Mouse (Mus musculus) WW6 (cell line): Measurements from ENCODE around the gene Oprd1.

Experiments
- DNase-seq: peaks from one replicate; pipeline ENCODE4 v3.0.0-alpha.2; 2013; ENCODE audit warnings: low read depth, low spot score

The Oprd1 gene

DNA sequence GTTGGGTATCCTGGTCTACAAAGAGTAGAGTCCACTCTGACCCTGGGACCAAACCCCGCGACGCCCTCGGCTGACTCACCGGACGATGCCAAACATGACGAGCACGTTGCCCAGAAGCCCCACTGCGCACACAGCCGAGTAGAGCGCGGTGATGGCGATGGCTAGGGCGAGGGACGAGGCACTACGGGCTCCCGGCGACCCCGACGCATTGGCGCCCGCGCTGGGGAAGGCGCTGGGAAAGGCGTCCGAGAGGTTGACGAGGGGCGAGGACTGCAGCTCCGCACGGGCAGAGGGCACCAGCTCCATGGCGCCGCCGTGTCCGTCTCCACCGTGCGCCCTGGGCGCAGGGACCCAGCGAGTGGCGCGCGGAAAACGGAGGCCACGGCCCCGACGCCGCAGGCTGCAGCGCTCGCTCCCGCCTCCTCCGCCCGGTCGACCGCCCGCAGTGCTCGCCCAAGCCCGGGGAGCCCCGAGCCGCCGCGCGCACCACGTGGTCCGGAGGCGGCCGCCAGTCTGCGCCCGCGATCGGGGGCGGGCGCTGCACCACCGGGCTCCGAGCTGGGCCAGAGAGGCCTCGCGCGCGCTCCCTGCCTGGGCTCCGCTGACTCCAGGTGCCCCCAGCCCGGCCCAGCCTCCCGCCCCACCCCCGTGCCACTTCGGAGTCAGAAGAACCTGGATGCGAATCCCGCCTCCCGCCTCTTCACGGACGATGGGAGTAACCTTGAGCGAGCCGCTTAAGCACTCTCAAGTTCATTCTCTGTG lies at the start of gene Oprd1:
Oprd1 (minus strand) TSS at position 407 of the 762 bp plus-strand sequence.
- DNase-seq: no peak

DNA sequence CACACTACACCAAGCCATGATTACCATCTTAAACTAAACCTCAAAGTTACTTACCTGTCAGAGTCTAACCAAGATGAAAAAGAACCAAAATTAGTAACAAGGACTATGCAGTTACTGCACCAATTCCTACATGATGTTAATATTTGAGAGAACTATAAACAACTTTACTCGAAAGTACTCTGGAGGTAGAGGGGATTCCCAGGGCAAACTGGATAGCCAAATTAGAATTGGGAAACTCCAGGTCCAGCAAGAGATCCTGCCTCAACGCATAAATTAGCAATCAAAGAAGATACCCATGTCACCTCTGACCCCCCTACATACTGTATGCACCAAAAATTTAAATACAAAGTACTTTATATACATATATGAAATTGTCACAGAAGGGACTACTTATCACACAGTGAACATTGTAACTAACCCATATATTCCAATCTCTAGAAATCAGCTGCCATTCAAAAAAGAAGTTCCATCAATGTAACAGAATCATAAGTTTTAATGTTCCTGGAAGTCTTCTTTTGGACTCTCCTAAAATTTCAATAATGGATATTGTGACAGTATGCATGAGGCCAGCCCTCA lies 43.6 kb upstream of the Oprd1 start:
- no peak for DNase-seq

DNA sequence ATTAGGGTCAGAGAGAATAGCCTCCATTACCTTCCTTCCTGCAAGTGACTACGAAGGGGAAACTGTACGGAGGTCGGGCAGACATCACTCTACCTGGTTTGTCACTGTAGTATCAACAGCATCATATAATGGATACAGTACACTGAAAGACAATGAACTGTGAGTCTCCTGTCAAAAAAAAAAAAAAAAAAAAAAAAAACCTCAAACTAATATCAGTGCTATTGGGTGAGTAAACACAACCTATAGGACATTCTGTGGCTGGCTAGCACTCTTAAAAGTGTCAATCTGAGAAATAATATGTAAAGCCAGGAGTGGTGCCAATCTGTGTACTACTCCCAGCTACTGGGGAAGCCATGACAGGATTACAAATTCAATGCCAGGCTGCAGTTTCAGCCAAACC lies 38.9 kb upstream of the Oprd1 start:
- DNase-seq: no peak

DNA sequence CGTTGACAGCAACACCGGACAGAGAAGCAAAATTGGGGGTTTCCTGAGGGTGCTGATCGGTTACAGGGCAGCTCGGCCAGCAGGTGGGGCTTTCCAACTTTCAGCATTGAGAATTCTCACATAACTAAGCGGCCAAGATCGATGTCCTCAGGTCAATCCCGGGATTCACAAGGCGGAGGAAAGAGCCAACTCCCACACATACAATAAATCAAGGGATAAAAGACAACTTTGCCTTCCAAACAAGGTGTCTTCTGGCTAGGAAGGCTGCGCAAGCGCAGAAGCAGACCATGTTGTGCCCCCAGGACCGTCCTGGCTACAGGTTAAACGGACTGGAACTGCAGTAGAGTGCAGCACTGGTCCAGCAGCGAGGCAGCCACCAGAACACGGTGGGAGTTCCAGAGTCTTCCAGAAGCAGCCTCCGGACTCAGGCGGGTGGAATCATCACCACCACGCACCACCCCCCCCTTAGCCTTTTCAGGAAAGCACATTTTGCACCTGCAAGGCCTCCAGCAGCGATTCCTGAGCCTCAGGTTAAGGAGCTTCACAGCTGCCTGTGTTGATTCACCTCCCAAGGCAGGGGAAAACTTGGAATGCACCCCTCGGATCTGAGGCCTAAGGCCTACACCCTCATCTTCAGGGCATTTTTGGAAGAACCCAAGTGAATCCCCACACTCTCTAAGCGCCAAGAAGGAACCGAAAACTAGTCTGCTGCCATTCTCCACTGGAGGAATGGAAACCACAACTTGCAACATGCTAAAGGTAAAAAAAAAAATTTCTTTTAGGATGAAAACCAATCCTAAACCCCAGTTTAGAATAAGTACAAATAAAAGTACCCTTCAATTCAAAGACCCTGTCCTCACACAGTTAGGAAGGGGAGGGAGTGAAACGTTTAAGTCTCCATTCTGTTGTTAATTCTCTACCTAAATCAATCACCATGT lies 37.7 kb upstream of the Oprd1 start:
- no peak for DNase-seq

DNA sequence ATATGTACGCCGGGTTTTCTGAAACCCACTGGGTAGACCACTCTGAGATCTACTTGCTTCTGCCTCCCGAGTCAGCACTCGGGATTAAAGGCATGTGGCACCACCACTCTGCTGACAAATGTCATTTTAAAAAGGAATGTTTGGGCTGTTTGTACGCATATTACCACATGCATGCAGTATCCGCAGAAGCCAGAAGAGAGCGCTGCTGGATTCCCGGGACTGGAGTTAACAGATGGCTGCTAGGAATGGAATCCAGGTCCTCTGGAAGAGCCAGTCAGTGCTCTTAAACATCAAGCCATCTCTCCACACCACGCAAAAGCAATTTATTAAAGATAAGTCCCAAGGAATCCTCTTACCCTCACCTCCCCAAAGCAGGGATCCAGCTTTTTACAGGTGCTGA lies 36.4 kb upstream of the Oprd1 start:
- no peak for DNase-seq

DNA sequence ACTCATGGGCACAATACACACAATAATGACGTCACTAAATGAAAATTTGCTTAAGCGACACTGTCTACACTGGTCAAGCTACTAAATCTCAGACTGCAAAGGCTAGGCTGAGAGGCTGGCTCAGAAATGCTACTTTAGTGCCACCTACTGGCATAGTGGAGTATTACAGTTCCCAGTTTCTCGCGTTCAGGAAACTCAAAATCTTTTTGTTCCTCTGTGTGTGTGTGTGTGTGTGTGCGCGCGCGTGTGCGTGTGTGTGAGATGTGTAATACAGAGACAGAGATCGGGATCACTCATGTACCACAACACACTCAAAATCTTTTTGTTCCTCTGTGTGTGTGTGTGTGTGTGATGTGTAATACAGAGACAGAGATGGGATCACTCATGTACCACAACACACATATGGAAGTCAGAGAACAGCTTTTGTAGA lies 34.4 kb upstream of the Oprd1 start:
- DNase-seq: no peak

DNA sequence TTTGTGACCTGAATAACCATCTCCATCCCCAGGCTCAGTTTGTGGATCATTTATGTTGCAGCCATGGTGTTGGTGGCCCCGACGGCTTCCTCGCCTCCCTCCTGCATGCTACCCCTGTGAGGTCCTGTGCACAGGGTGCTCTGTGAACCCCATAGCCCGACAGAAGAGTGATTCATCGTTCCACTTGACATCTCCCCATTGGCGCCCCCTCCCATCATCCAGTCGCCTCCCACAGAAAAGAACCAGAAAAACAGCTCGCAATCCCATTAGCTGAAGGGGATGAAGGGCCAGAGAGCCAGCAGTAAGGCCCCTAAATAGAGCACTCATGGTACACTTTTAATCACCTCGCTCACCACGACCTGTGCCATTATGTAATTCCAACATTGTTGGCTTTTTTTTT lies 32.2 kb upstream of the Oprd1 start:
- DNase-seq: no peak

DNA sequence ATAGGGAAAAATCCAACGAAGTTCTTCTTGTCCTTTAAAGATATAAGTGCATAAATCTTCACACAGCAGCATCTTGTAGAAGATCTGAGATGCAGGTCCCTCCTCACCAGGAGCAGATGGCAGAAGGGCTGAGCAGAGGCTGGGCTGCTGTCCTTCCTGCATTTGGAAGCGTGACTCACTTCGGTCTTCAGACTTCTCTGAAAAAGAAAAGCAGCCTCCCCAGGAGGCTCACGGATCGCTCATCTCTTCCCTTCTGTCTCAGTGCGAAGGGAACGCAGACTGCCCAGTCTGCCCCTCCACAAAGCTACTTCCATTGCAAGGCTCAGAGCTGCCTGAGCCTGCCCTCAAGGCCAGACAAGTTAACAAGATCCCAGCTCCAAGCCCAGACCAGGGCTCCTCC lies 26.6 kb upstream of the Oprd1 start:
- DNase-seq: no peak

DNA sequence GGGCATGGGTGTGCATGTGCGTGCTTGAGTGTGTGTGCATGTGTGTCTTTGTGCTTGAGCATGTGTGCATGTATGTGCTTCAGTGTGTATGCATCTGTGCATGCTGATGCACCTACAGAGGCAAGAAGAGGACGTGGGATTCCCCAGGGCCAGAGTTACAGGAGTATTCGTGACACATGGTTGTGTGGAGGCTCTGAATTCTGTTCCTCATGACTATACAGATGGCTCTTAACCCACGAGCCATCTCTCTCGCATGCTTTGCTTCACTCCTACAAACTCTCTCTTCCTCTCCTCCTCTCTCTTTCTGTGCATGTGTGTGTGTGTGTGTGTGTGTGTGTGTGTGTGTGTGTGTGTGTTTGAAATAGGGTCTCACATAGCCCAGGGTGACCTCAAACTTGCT lies 25.5 kb upstream of the Oprd1 start:
- DNase-seq: no peak

DNA sequence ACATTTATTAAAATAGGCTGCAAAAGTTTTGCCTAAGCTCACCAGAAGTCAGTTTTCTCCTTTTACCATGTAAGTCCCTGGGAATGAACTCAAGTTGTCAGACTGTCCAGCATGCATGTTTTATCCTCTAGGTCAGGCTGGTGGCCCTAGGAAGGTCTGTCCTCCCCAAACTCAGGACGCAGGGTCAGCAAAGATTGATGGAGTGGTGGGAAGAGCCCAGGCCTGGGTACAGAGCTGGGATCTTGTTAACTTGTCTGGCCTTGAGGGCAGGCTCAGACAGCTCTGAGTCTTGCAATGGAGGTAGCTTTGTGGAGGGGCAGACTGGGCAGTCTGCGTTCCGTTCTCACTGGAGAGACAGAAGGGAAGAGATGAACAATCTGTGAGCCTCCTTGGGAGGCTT lies 25.0 kb upstream of the Oprd1 start:
- DNase-seq: no peak

DNA sequence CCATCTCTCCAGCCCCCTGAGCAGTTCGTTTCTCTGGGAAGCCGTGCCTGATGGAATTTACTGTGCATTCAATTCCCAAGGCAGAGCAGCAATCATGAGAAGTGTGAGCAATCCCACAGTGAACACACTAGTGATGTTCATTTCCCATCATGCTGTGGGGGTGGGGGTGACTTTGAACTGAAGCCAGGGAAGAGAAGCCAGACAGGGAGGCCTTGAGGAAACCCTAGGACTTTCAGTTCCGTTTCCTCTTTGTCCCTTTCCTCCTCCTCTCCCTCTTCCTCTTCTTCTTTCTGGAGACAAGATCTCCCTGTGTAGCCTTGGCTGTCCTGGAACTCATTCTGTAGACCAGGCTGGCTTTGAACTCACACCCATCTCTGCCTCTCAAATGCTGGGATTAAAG lies 23.1 kb upstream of the Oprd1 start:
- DNase-seq: no peak

DNA sequence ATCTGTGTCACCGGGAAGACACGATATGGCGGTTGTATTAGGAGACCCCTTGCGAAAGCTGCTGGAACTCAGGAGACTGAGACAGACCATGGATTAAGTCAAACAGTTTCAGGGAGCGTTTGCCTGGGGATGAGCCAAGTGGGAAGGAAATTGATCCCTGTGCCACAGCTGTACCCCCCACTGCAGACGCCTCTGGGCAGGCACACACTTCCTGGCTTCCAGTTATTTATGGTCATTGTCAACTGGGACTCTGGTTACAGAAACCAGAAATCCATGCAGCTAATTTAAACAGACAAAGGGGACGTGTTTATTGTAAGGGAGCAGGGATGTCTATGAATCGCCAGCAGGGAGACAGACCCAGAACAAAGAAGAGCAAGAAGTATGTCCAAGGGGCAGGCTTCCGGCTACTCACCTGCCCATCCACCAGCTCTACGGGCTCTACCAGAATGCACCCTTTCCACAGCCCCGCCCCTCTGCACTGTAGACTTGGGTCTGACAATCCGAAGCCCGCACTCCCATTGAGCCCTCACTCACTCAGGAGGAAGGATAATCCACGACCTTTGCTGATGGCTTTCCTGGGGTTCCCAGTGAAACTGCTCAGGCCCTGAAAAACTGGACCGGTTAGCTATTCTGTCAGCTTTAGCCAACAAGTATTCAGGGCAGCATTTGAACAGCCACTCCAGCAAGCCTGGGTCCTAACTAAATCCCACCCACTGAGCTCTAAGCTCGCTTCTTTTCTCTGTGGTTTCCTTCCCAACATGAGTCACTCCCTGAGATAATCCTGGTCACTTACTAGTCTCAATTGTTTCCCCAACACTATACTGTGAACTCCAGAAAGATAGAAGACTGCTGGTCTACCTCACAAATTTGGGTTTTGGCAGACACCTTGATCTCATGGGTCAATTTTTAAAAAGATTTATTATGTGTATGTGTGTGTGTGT lies 22.3 kb upstream of the Oprd1 start:
- DNase-seq: no peak

DNA sequence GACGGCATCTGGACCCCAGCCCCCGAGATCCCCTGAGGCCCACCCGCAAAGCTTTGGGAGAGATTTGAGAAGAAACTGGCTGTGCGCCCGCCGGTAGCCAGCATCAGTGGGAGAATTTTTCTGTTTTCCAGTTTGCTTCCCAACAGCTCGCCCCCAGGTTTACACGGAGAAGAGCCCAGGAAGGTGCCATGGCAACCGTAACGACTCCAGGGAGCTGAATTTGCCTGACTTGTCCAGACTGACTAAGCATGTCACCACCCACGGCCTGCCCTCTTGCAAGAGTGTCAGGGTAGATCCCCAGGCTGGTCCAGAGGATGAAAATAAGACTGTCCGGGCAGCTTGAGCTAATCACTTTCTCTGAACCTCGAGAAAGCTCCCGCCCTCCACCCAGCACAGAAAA lies 21.4 kb upstream of the Oprd1 start:
- DNase-seq: no peak

DNA sequence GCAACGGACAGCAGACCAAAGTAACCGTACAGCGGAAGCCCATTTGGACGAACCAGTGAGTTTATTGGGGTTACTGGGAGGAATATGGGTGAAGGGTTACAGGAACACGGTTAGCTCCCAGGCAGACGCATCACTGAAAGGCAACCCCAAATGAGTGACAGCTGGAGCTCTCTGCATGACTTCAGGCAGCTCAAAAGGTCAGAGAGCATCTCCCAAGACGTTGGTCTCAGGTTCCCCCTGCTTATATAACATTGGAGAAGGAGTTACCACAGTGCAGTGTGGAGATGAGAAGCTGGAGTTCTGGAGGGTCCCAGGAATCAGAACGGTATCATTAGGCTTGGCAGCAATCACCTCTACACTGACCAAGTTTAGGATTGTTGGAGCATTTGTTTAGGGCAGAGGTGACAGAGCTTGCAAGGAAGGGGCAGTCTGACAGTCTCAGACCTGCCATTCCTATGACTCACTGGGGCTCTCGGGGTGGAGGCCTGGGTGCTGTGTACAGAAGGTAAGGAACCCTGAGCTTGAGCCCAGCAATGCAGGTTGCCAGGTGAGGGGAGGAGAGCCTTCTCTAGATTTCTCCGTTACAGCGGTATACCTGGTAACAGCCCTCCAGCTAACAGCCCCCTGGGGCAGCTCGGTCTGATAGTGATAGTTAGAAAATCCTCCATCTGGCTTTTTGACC lies 12.8 kb upstream of the Oprd1 start:
- no peak for DNase-seq

DNA sequence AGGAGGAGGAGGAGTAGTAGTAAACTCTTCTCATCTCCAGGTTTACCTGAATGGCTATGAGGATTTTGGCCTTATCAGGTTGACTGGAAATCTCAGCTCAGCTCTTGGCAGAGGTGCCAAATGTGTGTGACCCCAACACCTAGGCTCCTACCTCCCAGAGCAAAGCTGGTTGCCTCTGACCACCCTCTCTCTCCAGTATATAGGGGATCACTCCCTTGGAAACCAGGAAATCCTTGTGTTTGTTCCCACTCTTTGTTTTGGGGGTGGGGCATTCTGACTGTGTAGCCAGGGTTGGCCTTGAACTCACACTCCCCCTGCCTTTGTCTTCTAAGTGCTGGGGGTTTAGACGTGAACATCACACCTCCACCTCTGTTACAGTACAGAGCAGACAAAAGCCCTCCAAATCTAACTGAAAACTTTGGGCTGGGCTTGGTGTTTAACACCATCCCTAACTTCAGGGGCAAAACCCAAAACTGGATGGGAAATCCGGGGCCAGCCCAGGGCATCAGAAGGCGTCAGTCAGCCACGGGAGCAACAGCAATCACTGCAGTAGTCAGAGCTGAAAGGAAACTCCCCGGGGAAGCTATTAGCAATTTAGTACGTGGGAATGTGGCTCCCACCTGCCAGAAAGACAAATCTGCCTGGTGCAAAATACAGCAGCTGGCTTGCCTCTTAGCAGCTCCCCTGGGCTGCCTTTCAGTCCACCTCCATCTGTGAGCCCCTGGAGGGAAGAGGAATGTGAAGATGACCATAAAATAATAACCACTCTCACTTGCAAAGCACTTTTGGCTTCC lies 10.8 kb upstream of the Oprd1 start:
- no peak for DNase-seq

DNA sequence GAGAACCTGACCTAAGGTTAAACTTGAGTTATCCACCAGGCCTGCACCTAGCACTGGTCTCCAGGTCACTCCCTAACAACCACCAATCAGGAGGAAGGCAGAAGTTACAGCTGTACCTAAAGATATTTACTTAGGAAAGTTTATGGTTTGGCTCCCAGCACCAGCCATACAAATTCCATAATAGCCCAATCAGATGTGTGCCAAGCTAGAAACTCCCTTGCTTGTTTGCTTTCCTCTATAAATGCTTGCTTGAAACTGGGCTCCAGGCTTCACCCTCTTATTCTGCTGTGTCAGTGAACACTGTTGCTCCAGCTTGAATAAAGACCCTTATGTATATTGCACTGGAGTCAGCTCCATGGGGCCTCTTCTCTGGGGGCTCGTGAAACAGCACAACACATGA lies 7.4 kb upstream of the Oprd1 start:
- DNase-seq: no peak

DNA sequence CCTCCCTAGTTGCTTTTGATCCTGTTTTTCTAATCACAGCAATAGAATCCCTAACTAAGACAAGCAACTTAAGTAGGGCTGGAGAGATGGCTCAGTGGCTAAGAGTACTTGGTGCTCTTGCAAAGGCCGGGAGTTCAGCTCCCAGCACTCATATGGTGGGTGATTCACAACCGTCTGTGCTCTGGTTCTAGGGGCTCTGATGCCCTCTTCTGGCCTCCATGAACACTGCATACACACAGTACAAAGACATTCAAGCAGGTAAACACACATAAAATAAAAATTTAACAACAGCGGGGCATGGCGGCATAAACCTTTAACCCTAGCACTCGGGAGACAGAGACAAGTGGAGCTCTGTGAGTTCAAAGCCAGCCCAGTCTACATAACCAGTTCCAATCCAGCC lies 1.9 kb upstream of the Oprd1 start:
- no peak for DNase-seq

DNA sequence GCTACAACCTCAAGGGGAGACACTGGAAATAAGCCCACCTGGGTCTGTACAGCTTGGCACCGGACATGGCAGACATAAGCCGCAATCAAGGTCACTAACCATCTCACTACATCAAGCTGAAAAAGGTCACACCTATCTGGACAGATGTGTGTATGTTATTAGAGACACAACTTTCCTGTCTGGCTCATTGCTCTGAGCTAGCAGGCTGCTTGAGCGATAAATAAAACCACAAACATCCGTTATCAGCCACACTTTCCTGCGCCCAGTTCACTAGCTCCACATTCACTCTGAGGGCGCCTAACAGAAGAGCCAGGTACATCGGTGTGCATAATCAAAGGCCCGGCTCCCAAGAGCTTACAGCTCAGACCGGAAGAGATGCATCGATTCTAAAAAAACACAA lies 806 bp upstream of the Oprd1 start:
- no peak for DNase-seq

DNA sequence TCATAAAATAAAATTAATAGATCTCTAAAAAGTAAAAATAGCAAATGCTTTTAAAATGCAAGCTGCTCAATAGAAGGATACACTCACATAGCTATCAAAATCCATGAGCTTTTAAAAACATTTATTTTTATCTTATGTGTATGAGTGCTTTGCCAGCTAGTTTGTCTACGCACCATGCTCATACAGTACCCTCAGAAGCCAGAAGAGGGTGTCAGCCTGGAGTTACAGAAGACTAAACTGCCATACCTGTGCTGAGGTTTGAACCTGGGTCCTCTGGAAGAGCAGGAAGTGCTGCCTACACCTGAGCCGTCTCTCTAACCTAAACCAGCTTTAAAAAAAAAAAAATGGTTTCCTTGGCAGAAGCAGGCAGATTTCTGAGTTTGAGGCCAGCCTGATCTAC lies 5.6 kb downstream of the Oprd1 start:
- no peak for DNase-seq

DNA sequence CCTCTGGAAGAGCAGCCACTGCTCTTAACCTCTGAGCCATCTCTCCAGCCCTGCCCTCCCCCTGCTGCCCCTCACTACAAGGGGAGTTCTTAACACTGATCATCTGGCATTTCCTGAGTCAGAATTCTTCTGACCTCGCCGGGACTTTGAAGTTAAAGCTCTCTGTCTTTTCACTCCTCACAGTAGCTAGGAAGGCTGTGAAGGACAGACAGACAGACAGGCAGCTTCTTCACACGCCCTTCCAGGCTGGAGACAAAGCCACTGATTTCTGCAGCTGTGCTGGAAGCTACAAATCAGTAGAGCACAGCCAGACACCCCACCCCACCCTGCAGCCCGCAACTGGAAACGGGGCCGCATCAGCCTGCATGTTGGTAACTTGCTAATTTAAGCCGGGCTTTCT lies 7.3 kb downstream of the Oprd1 start:
- DNase-seq: no peak
